Mouse (Mus musculus) G1E-ER4 (cell line): ENCODE measurements around the gene Arid3b. TPM values are rescaled to one million over a fixed set of nuclear protein-coding genes. Genes with fewer than 3 reads are reported as not detected.

Experiments used
- GATA1 ChIP-seq: IDR thresholded peaks from one replicate; pipeline ENCODE4 v1.8.0; 2012; ENCODE audit warnings: low read length, inconsistent platforms
- polyA plus RNA-seq: library from polyadenylated mRNA; stranded (reverse); fragments of >175 nt; gene quantifications from 2 replicates; pipeline ENCODE4 v1.2.3, GENCODE M21; 2012

Gene Arid3b
- polyA plus RNA-seq, 1 experiment: 4.5 TPM

- TF ChIP-seq GATA1: no peak
These were observed 92.0 kb downstream of the Arid3b start for GRCm38 (mm10) chr9:57744462-57745091.

Other genes starting within 250 kb of the Arid3b start
- gene Ulk3, start 247.3 kb downstream of the Arid3b start, polyA plus RNA-seq: 4.9 and 5.4 TPM in 2 replicates
- not detected in 2 replicates for gene Cplx3, start 230.5 kb downstream of the Arid3b start, polyA plus RNA-seq
- not detected in 2 replicates for gene Lman1l, start 216.0 kb downstream of the Arid3b start, polyA plus RNA-seq
- 348 and 435 TPM in 2 replicates for gene Csk, start 183.2 kb downstream of the Arid3b start, polyA plus RNA-seq
- not detected in 2 replicates for gene Cyp1a2, start 153.1 kb downstream of the Arid3b start, polyA plus RNA-seq
- gene Cyp1a1, start 148.9 kb downstream of the Arid3b start, polyA plus RNA-seq: not detected in 2 replicates
- gene Edc3, start 128.3 kb downstream of the Arid3b start, polyA plus RNA-seq: 10.8 and 13.6 TPM in 2 replicates
- gene Clk3, start 70.9 kb downstream of the Arid3b start, polyA plus RNA-seq: 39.8 and 41.3 TPM in 2 replicates
- gene Ubl7, start 74.2 kb upstream of the Arid3b start, polyA plus RNA-seq: 77.7 and 88.7 TPM in 2 replicates
- 0.02 TPM in 1 of 2 replicates, not detected in the other for gene Sema7a, start 103.3 kb upstream of the Arid3b start, polyA plus RNA-seq
- gene Cyp11a1, start 169.6 kb upstream of the Arid3b start, polyA plus RNA-seq: not detected in 2 replicates
- not detected in 2 replicates for gene Stra6, start 227.0 kb upstream of the Arid3b start, polyA plus RNA-seq